Mouse (Mus musculus): ENCODE results near the gene Hsp90aa1. TPM values are rescaled to one million over a fixed set of nuclear protein-coding genes. Genes with fewer than 3 reads are reported as not detected.
"Not testable (repeated sequence)": the region's sequence is repeated elsewhere in the genome, so short reads cannot be mapped to it uniquely, and the experiment has no call there.

Gene Hsp90aa1
- polyA plus RNA-seq, 1 experiment from 2014 or later: 869 TPM

DNA sequence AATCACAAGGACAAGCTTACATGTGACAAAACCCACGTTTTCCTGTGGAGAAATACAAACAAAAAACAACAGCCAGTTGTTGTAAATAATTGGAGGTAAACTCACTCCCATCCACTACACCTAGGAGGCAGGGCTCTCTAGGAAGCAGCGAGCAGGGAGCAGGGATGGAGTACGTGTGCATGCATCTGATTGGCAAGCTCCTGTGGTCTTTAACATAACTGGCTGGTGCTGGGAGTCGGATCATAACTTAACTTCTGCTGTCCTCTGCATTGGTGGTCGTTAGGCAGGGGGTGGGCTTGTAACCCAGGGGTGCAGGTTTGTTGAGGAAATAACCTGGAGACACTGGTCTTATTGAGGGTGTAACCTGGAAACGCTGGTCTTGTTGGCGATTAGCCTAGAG, 1.2 kb upstream of the Hsp90aa1 start:
- no peaks in the 10 kb centered on the region for H3K27me3 ChIP-seq (ENCODE audit: control insufficient read depth, insufficient read depth, low read length)
- no peaks in the 10 kb centered on the region for H3K9me3 ChIP-seq (replicated peaks; ENCODE audit: control insufficient read depth, low read length)
- no peak overlapping the region for H3K9ac ChIP-seq (ENCODE audit: low read depth, low read length)
- no peak overlapping the region for H3K4me2 ChIP-seq
- no peak overlapping the region for H3K4me3 ChIP-seq (ENCODE audit: low read depth, low read length)
- no peak for ATAC-seq (replicated peaks; ENCODE audit: insufficient number of reproducible peaks, low FRiP score, low TSS enrichment)
- H3K27ac ChIP-seq (ENCODE audit: low read depth, low read length): no peak overlapping the region
- H3K4me1 ChIP-seq (ENCODE audit: control insufficient read depth, insufficient read depth, low read length): peaks cover 18% of the 10 kb centered on the region
- 66% methylated on average over 7 of the region's 7 CpGs for WGBS (ENCODE audit: insufficient replicate concordance)
- no peaks in the 10 kb centered on the region for H3K36me3 ChIP-seq (ENCODE audit: control insufficient read depth, insufficient read depth, low read length)

- Histone ChIP-seq H3K4me3 (ENCODE audit: low read depth, low read length) (no peak overlapping the region), H3K27ac (ENCODE audit: low read depth, low read length) (no peak overlapping the region), H3K4me1 (ENCODE audit: control insufficient read depth, insufficient read depth, low read length) (peaks cover 21% of the 10 kb centered on the region), H3K36me3 (ENCODE audit: control insufficient read depth, insufficient read depth, low read length) (no peaks in the 10 kb centered on the region), H3K9ac (ENCODE audit: low read depth, low read length) (0 out of 2 replicates have a peak overlapping the region, but pooled peaks have one; percentile 4), H3K9me3 (replicated peaks; ENCODE audit: control insufficient read depth, low read length) (no peaks in the 10 kb centered on the region), H3K27me3 (ENCODE audit: control insufficient read depth, insufficient read depth, low read length) (no peaks in the 10 kb centered on the region), H3K4me2 (peak overlapping the region; percentile 6; the same call in 1 of the 2 replicates)
- ATAC-seq (replicated peaks; ENCODE audit: insufficient number of reproducible peaks, low FRiP score, low TSS enrichment): 0 out of 2 replicates have a peak, but pooled peaks have one; percentile 32
- WGBS (ENCODE audit: insufficient replicate concordance): 20% methylated on average over 8 of the region's 8 CpGs
These were observed 512 bp upstream of the Hsp90aa1 start for GRCm38 (mm10) chr12:110703008-110703471.

DNA sequence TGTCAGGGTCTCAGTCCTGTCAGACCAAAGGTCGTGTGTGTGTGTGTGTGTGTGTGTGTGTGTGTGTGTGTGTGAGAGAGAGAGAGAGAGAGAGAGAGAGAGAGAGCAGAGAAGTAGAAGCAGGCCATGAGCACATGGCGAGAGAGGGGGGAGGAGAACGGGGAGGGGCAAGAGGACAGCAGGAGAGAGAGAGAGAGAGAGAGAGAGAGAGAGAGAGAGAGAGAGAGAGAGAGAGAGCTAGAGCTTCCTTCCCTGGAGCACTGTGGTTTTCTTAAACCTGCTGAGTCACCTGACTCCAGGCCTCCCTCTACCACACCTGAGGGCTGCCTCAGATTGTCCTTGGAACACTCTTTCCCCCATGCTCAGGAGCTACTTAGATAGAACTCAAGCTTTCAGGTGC, 1.2 kb downstream of the Hsp90aa1 start:
- H3K4me2 ChIP-seq; H3K27ac ChIP-seq (ENCODE audit: low read depth, low read length); H3K27me3 ChIP-seq (ENCODE audit: control insufficient read depth, insufficient read depth, low read length); H3K9me3 ChIP-seq (replicated peaks; ENCODE audit: control insufficient read depth, low read length); H3K4me3 ChIP-seq (ENCODE audit: low read depth, low read length); H3K36me3 ChIP-seq (ENCODE audit: control insufficient read depth, insufficient read depth, low read length); ATAC-seq (replicated peaks; ENCODE audit: insufficient number of reproducible peaks, low FRiP score, low TSS enrichment): not testable (repeated sequence)
- 34% methylated on average over 3 of the region's 3 CpGs for WGBS (ENCODE audit: insufficient replicate concordance)
- Histone ChIP-seq H3K4me1 (ENCODE audit: control insufficient read depth, insufficient read depth, low read length) (peaks cover 20% of the 10 kb centered on the region), H3K9ac (ENCODE audit: low read depth, low read length) (0 out of 2 replicates have a peak overlapping the region, but pooled peaks have one; percentile 22)

GRCm38 (mm10) chr12:110700730-110701129, 1.8 kb downstream of the Hsp90aa1 start:
- H3K36me3 ChIP-seq (ENCODE audit: control insufficient read depth, insufficient read depth, low read length): no peaks in the 10 kb centered on the region
- no peak overlapping the region for H3K4me2 ChIP-seq
- H3K9me3 ChIP-seq (replicated peaks; ENCODE audit: control insufficient read depth, low read length): no peaks in the 10 kb centered on the region
- no peak overlapping the region for H3K4me3 ChIP-seq (ENCODE audit: low read depth, low read length)
- H3K4me1 ChIP-seq (ENCODE audit: control insufficient read depth, insufficient read depth, low read length): peaks cover 20% of the 10 kb centered on the region
- ATAC-seq (replicated peaks; ENCODE audit: insufficient number of reproducible peaks, low FRiP score, low TSS enrichment): no peak
- no peak overlapping the region for H3K27ac ChIP-seq (ENCODE audit: low read depth, low read length)
- 53% methylated on average over 2 of the region's 2 CpGs for WGBS (ENCODE audit: insufficient replicate concordance)
- H3K9ac ChIP-seq (ENCODE audit: low read depth, low read length): peak overlapping the region; percentile 7; the same call in 1 of the 2 replicates
- H3K27me3 ChIP-seq (ENCODE audit: control insufficient read depth, insufficient read depth, low read length): no peaks in the 10 kb centered on the region

- ATAC-seq (replicated peaks; ENCODE audit: insufficient number of reproducible peaks, low FRiP score, low TSS enrichment): no peak
- peak overlapping the region; percentile 58 for H3K9ac ChIP-seq (ENCODE audit: low read depth, low read length)
- WGBS (ENCODE audit: insufficient replicate concordance): 44% methylated on average over 2 of the region's 2 CpGs
- H3K4me1 ChIP-seq (ENCODE audit: control insufficient read depth, insufficient read depth, low read length): peaks cover 28% of the 10 kb centered on the region
- H3K27ac ChIP-seq (ENCODE audit: low read depth, low read length): peak overlapping the region; percentile 41; the same call in 1 of the 2 replicates
- peak overlapping the region; percentile 45 for H3K4me2 ChIP-seq
- H3K36me3 ChIP-seq (ENCODE audit: control insufficient read depth, insufficient read depth, low read length): peaks cover 4% of the 10 kb centered on the region; the same call in 1 of the 2 replicates
- no peak overlapping the region for H3K4me3 ChIP-seq (ENCODE audit: low read depth, low read length)
- H3K27me3 ChIP-seq (ENCODE audit: control insufficient read depth, insufficient read depth, low read length): no peaks in the 10 kb centered on the region
- no peaks in the 10 kb centered on the region for H3K9me3 ChIP-seq (replicated peaks; ENCODE audit: control insufficient read depth, low read length)
These were observed 3.4 kb downstream of the Hsp90aa1 start for GRCm38 (mm10) chr12:110699171-110699547.

- Histone ChIP-seq H3K27ac (ENCODE audit: low read depth, low read length) (peak overlapping the region; percentile 41; the same call in 1 of the 2 replicates), H3K27me3 (ENCODE audit: control insufficient read depth, insufficient read depth, low read length) (no peaks in the 10 kb centered on the region), H3K36me3 (ENCODE audit: control insufficient read depth, insufficient read depth, low read length) (peaks cover 4% of the 10 kb centered on the region; the same call in 1 of the 2 replicates), H3K4me2 (peak overlapping the region; percentile 45), H3K4me1 (ENCODE audit: control insufficient read depth, insufficient read depth, low read length) (peaks cover 28% of the 10 kb centered on the region), H3K9me3 (replicated peaks; ENCODE audit: control insufficient read depth, low read length) (no peaks in the 10 kb centered on the region), H3K9ac (ENCODE audit: low read depth, low read length) (peak overlapping the region; percentile 58), H3K4me3 (ENCODE audit: low read depth, low read length) (peak overlapping the region; percentile 5; the same call in 1 of the 2 replicates)
- no peak for ATAC-seq (replicated peaks; ENCODE audit: insufficient number of reproducible peaks, low FRiP score, low TSS enrichment)
- 24% methylated on average over 15 of the region's 15 CpGs for WGBS (ENCODE audit: insufficient replicate concordance)
These were observed 3.9 kb downstream of the Hsp90aa1 start for GRCm38 (mm10) chr12:110698523-110699170.

- Histone ChIP-seq H3K27me3 (ENCODE audit: control insufficient read depth, insufficient read depth, low read length) (no peaks in the 10 kb centered on the region), H3K27ac (ENCODE audit: low read depth, low read length) (no peak overlapping the region), H3K4me3 (ENCODE audit: low read depth, low read length) (no peak overlapping the region), H3K4me2 (0 out of 2 replicates have a peak overlapping the region, but pooled peaks have one; percentile 45), H3K4me1 (ENCODE audit: control insufficient read depth, insufficient read depth, low read length) (peaks cover 24% of the 10 kb centered on the region), H3K9ac (ENCODE audit: low read depth, low read length) (peak overlapping the region; percentile 58; the same call in 1 of the 2 replicates), H3K9me3 (replicated peaks; ENCODE audit: control insufficient read depth, low read length) (no peaks in the 10 kb centered on the region), H3K36me3 (ENCODE audit: control insufficient read depth, insufficient read depth, low read length) (peaks cover 4% of the 10 kb centered on the region; the same call in 1 of the 2 replicates)
- WGBS (ENCODE audit: insufficient replicate concordance): 77% methylated on average over 1 of the region's 1 CpGs
- no peak for ATAC-seq (replicated peaks; ENCODE audit: insufficient number of reproducible peaks, low FRiP score, low TSS enrichment)
These were observed 4.4 kb downstream of the Hsp90aa1 start for GRCm38 (mm10) chr12:110698080-110698479.

GRCm38 (mm10) chr12:110697457-110697856, 5.1 kb downstream of the Hsp90aa1 start:
- Histone ChIP-seq H3K9ac (ENCODE audit: low read depth, low read length) (no peak overlapping the region), H3K4me1 (ENCODE audit: control insufficient read depth, insufficient read depth, low read length) (peaks cover 24% of the 10 kb centered on the region), H3K9me3 (replicated peaks; ENCODE audit: control insufficient read depth, low read length) (no peaks in the 10 kb centered on the region), H3K27me3 (ENCODE audit: control insufficient read depth, insufficient read depth, low read length) (no peaks in the 10 kb centered on the region), H3K4me2 (peak overlapping the region; percentile 88; the same call in 1 of the 2 replicates), H3K36me3 (ENCODE audit: control insufficient read depth, insufficient read depth, low read length) (peaks cover 9% of the 10 kb centered on the region; the same call in 1 of the 2 replicates), H3K4me3 (ENCODE audit: low read depth, low read length) (no peak overlapping the region), H3K27ac (ENCODE audit: low read depth, low read length) (no peak overlapping the region)
- 58% methylated on average over 5 of the region's 5 CpGs for WGBS (ENCODE audit: insufficient replicate concordance)
- no peak for ATAC-seq (replicated peaks; ENCODE audit: insufficient number of reproducible peaks, low FRiP score, low TSS enrichment)
